Mouse (Mus musculus): ENCODE data around the gene Id3.

The Id3 gene

DNA sequence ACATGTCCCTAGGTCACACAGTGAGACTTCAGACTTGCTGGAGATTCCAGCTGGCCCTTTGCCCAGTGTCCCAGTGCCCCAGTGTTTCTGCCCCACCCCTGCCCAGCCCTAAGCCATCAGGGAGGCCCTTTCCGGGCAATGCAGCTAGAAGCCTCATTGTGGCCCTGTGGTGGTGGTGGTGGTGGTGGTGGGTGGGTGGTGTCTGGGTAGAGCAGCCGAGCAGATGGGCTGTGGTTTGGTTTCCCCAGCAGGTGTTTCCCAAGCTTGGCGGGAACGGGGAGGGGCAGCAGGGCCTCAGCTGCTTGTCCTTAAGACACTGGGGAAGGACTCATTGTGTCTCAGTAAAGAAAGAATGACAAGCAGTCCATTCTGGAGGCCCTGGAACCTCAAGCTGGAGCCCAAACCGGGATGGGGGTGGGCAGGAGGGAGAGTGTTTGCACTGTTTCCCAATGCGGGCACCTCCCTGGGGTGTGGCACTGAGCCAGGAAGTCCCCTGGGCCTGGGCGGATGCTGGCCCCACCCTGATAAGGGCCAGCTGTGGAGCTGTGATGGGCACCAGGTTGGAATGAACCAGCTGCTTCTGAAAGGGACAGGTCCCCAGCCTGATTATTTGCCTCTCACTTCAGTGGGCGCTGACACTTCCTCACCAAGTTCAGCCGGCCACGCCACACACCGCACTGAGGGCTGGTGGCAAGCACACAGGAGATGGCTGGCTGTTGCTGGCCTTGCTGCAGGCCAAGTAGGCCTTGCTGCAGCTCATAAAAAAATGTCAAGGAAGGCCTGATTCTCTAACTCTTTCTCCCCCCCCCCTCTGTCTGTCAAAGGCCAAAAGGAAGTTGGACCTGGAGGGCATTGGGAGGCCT is 34.5 kb downstream of the Id3 start:
- peak; percentile 66 for DNase-seq (ENCODE audit: low spot score)

DNA sequence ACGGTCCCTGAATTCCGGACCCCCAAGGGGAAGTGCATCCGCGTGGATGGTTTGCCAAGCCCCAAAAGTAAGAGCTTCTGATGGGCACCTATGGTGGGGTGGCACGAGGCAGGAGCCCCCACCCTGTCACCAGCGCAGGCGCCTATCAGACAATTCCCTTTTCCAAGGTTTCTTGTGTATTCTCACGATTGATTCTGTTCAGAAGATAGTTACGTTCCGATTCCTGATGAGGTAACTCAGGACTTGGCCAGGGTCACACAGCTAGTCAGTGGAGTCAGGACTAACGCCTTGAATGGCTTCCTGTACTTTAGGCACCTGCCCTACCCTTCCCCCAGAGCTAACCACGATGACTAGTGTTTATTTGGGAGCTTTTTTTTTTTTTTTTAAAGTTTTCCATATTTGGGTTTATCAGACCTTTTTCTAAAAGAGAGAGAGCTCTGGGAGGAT is 35.2 kb downstream of the Id3 start:
- no peak for DNase-seq (ENCODE audit: low spot score)

DNA sequence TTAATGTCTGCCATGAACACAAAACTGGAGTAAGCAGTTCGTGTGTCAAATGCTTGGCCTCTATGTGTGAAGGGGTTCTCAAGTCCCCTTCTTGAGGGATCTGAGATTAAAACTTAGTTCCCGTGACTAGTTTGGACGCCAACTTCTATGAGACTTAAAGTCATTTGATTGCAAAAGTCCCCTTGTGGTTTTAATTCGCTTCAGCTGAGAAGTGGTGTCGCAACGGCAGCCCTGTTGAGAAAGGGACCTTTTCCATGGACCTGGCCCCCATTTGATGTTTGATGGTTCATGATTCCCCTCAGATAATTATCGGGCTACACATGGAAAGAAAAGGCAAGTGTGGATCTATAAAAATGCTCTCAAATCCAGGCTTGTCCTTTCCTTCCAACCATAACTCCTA is 36.2 kb downstream of the Id3 start:
- DNase-seq (ENCODE audit: low spot score): no peak

DNA sequence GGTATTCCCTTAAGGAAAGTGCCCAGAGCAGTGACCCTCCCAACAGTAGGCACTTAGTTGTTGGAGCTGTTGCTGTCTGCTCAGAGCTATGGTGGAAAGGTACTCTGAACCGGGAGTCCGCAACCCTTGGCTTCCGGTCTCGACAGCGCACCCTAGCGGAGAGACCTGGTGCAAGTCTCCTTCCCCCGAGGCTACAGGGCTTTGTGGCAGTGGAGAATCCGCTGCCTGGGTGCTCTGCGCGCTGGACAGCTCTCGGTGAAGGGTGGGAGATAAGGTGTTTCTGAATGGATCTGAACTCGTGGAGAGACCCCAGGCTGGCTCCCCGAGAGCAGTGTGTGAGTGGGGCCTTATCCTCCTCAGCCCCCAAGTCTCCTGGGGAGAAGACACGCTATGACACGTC is 36.7 kb downstream of the Id3 start:
- peak; percentile 95 for DNase-seq (ENCODE audit: low spot score)

DNA sequence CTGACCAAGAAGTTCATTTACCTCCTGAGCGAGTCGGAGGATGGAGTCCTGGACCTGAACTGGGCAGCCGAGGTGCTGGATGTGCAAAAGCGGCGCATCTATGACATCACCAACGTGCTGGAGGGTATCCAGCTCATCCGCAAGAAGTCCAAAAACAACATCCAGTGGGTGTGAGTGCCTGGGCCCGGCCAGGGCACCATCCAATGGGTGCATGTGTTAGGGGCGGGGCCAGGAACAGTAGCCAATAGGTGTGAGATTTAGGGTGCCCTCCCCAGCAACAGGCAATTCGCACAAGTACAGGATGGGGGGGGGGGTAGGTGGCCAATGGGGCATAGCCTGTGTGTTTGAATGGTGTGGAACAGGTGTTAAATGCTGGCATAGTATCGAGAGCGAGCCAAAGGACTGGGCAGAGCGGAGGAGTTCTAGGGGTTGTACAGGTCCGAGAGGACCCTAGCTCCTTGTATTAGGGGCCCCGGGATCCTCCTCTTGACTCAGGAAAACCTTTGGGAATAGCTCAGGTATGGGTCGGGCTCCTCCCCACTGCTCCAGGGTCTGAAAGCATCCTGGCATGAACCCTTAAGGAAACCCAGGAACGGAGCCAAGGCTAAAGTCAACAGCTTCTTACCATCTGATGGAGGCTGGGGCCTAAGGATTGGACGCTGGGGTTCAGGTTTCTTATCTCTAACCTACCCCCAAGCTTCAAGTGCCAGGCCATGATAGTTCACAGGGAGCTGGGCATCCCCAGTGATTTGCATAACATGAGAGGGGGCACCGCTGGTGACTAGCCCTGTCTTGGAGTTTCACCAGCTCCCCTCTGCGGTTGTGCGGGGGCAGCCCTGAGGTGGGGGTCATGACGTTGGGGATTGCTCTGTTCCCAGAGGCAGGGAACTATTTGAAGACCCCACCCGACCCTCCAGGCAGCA is 37.4 kb downstream of the Id3 start:
- DNase-seq (ENCODE audit: low spot score): peak; percentile 89

DNA sequence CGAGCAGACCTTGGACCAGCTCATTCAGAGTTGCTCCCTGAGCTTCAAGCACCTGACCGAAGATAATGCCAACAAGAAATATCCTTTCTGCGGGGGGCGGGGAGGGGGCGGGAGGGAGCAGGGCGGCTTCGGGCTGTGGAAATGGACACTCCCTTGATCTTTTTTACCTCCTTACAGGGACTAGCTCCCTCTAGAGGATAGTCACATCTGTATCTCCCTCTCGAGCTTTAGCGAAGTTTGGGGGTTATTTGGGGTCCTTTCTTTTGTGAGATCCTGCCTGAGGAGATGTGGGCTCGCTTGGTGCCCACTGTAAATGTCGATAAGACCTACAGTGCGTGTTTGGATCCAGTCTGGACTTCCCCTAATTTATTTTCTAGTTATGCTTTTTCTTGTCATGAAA is 38.1 kb downstream of the Id3 start:
- no peak for DNase-seq (ENCODE audit: low spot score)

DNA sequence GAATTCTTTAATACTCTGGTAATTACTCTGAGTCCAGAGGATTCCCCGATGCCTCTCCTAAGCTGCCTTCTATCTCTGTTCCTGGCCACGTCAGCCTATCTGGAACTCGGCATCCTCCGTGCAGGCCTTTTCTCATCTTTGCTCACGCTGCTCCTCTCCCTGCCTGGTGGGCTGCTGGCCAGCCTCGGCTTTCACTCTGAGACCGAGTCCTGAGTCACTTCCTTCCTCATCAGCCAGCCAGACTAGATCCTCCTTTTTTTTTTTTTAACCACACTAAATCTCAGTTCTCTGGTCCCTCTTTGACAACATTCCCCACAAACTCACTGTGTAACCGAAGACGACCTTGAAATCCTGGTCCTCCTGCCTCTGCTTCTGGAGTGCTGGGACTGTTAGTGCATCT is 42.1 kb downstream of the Id3 start:
- no peak for DNase-seq (ENCODE audit: low spot score)

DNA sequence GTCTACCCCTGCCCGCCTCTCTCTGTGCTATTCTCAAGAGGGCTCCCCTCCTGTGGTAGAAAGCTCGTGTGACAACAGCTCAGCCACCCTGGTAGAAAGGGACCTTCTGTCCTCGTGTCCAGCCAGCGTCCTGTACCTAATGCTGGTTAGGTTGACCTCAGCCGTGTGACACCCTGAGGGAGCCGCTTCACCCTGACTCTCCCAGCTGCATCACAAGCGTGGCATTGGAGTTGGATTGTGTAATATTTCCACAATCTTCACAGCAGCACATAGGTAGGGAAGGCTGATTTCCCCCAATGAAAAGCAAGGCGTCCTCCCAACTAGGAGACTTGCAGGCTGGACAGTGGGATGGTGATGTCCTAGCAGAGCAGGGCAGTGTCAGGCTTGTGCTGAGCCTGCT is 43.0 kb downstream of the Id3 start:
- no peak for DNase-seq (ENCODE audit: low spot score)

DNA sequence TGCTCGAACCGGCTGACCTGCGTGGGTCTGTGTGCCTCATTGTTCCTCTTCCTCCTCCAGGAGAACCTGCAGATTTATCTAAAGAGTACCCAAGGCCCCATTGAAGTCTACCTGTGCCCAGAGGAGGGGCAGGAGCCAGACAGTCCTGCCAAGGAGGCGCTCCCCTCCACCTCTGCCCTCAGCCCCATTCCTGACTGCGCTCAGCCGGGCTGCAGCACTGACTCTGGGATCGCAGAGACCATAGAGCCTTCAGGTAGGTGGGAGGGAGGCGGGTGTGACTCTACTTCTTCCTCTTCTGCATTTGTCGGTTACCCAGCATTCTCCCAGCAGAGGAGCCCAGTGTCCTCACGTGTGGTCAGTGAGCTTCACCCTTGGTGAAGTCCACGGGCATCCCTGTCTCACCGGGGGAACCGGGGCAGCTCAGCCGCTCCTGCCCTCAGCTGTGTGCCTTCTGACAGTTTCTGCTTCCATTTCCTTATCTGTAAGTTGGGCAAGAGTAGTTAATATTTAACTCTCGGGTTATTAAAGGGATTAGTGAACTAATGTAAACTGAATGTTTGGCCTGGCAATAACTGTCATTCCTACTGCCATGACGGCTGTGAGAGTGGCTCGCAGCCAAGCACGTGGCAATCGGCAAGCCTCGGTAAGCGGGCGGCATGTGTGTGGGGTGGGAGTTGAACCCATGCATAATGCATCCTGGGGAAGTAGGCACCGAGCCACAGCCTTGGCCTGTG is 43.6 kb downstream of the Id3 start:
- DNase-seq (ENCODE audit: low spot score): no peak

DNA sequence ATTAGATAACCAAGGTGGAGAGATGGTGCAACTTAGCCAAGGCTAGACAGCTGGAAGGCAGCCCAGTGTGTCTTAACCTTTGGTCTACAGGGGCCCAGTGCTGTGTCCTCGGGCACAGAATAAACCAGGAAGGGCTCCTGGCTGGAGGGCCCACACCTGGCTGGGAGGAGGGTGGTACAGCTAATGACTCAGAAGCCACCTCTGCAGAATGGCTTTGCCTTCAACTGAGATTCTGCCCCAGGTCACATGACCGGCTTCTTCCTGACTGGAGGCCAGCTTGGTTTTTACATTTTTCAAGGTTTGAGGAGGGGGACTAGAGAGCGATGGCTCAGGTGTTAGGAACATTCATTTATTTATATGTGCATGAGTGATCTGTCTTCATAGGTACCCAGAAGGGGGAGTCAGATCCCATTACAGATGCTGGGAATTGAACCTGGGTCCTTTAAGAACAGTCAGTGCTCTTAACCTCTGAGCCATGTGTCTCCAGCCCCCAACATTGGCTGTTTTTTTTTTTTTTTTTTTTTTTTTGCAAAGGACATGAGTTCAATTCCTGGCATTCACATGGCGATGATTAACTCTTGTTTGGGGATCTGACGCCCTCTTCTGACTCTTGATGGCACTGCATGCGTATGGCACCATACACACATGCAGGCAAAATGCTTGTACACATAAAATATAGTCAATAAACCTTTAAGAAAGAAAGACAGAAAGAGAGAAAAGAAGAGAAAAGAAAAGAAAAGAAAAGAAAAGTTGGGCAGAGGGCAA is 45.9 kb downstream of the Id3 start:
- no peak for DNase-seq (ENCODE audit: low spot score)

DNA sequence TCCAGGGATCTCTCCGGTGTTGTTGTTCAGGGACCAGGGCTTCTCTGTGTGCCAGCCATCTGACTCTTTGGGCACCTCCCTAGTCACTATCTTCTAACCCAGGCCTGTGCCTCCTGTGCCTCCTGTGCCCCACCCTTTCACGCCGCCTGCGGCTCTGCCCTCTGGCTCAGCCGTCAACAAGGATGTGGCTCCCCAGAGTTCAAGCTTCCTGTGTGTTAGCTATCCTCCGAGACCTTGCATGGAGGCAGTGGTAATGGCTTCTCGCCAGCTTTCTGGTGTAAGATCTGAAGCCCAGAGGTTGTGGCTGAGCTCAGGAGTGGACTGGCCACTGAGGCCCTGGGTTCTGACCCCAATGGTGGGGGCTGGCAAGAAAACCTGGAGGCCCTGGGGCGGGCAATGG is 46.6 kb downstream of the Id3 start:
- DNase-seq (ENCODE audit: low spot score): no peak

DNA sequence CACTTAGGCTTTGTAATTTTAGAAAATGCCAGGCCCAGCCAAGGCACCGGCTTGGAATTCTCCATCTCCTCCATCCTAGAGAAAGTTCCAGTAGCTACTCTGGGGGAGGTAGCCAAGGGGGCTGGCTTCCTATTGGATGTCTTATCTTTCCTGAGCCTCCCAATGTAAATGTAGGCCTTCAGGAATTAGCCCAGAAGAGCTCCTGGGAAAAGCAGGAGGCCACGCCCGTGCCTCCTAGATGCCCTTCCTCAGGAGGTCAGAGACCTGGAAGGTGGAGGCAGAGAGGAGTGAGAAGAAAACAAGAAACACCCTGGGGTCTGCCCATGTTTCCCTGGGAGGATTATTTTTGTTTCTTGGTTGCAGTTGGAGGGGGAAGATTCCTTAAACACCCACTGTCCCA is 50.3 kb downstream of the Id3 start:
- DNase-seq (ENCODE audit: low spot score): no peak

DNA sequence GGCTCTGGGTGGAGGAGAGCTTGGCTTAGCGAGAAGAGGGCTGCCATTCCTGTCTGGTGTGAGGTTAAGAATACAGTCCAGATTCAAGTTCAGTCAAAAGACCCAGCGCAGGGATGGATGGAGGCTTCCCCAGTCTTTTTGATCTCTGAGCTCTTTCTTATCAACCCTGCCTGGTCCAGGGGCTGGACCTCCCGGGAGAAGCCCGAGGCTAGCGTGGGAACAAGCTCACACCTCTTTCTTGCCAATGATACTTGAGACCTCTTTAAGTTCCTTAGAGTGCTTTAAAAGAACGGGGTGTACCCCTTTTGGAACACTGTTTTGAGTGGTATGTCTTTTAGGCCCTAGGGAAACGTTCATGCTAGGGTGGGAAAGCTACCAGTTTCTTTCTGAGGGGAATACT is 51.7 kb downstream of the Id3 start:
- DNase-seq (ENCODE audit: low spot score): no peak

Data from testis, postnatal 10 days (tissue).